In the genomic region with DNA sequence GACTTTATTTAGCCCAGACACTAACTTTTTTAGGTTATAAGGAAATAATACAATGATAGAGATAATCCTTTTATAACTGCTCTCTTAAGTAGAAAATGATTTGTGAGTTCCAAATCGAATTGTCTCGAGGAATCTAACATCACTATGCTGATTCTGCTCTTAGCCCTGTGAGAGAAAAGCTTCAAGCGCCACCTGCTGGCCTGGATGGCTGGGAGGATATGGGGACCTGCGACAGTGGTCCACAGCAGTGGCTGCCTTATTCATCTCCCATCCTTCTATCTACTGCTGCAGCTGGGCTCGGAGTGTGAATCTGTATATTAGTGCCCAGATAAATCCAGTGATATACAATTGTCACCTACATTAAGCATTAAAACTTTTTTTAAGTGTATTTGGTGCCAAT, we compare ENCODE assay signal across 13 mouse cellular contexts. TPM values are rescaled to one million over a fixed set of nuclear protein-coding genes. Genes with fewer than 3 reads are reported as not detected.
DNase-seq lines count a peak whose midpoint lies in the region; ATAC-seq and TF ChIP-seq lines count a peak whose summit lies in the region.
"Not testable (repeated sequence)": the region's sequence is repeated elsewhere in the genome, so short reads cannot be mapped to it uniquely, and the experiment has no call there.
"Had no signal": no experiment of that assay in that cellular context is flagged by ENCODE, and none has a peak within 500 bp of the region (broad histone marks: within the 10 kb centered on the region; RNA-seq: fewer than 3 reads in every experiment).

No protein-coding gene starts in this region.

- not testable (repeated sequence) for H3K9ac ChIP-seq in midbrain, embryonic 14.5 days (replicated peaks; ENCODE audit: low read length)

- not testable (repeated sequence) for H3K27me3 ChIP-seq in midbrain, embryonic 14.5 days (ENCODE audit: control insufficient read depth, insufficient read depth, low read length); splenic B cell, adult 2 months (ENCODE audit: control insufficient read depth, insufficient read depth, low read length, poor library complexity, severe bottlenecking)

- DNase-seq in 416B (ENCODE audit: low read depth) (peak; percentile 12), liver (peak; percentile 4)
- DNase-seq in kidney, adult 18-20 months = peak; percentile 22
- peak; percentile 35 for DNase-seq in midbrain, embryonic 14.5 days
- peak; percentile 5 for DNase-seq in splenic B cell, adult 2 months (ENCODE audit: low read depth, low spot score)

- not testable (repeated sequence) for H3K36me3 ChIP-seq in midbrain, embryonic 14.5 days (ENCODE audit: control insufficient read depth, insufficient read depth, low read length); splenic B cell, adult 2 months (ENCODE audit: control insufficient read depth, insufficient read depth, low read length, poor library complexity, severe bottlenecking)

- peak; percentile 46 for ATAC-seq in activated CD4-positive, CD25-positive, alpha-beta regulatory T cell, adult 4 months
- ATAC-seq in granulocyte monocyte progenitor cell, adult 5-6 weeks (replicated peaks; ENCODE audit: poor library complexity, severe bottlenecking) = peak; percentile 63
- ATAC-seq in midbrain, embryonic 14.5 days (ENCODE audit: low FRiP score, low TSS enrichment) = peak; percentile 62; the same call in 1 of the 2 replicates

- not testable (repeated sequence) for H3K4me3 ChIP-seq in cortical plate, adult 2 months (ENCODE audit: insufficient read depth, low read length); midbrain, embryonic 14.5 days (replicated peaks; ENCODE audit: low read depth, low read length)

- not testable (repeated sequence) for H3K27ac ChIP-seq in cortical plate, adult 2 months (ENCODE audit: insufficient read depth, low read length); midbrain, embryonic 14.5 days (replicated peaks; ENCODE audit: low read depth, low read length)

- H3K9me3 ChIP-seq in midbrain, embryonic 14.5 days (ENCODE audit: control insufficient read depth, low read length) = not testable (repeated sequence)

- TF ChIP-seq CTCF in cortical plate, adult 2 months (IDR thresholded peaks at IDR 0.05; ENCODE audit: extremely low read depth, insufficient read depth, low read length) = 0 out of 2 replicates have a peak, but pooled peaks have one; percentile 15

- H3K4me2 ChIP-seq in midbrain, embryonic 14.5 days (ENCODE audit: low read length) = not testable (repeated sequence)

- H3K4me1 ChIP-seq in cortical plate, adult 2 months (ENCODE audit: control insufficient read depth, insufficient read depth, low read length); midbrain, embryonic 14.5 days (ENCODE audit: control insufficient read depth, insufficient read depth, low read length): not testable (repeated sequence)

- WGBS in midbrain, embryonic 14.5 days = 38% methylated on average over 5 of the region's 5 CpGs

- not testable (repeated sequence) for TF ChIP-seq POLR2A in cortical plate, adult 2 months (IDR thresholded peaks at IDR 0.05; ENCODE audit: extremely low read depth, insufficient read depth, low read length)

RNA-seq across cellular contexts. Expression of gene Ear6, which starts 25.7 kb away (rescaled TPM):
- not detected for polyA plus RNA-seq in activated CD4-positive, CD25-positive, alpha-beta regulatory T cell, adult 4 months (2017; shearing (Covaris generic))
- polyA plus RNA-seq in cortical plate, adult 2 months (2012; rRNA removed) = not detected in 2 replicates
- total RNA-seq in granulocyte monocyte progenitor cell, adult 5-6 weeks (2014; fragmentation: Nextera tagmentation) = not detected in 2 replicates
- 2.1 and 2.7 TPM in 2 replicates for total RNA-seq in granulocyte monocyte progenitor cell, adult 5-6 weeks (2017)
- not detected in 2 replicates for polyA plus RNA-seq in midbrain, embryonic 14.5 days (2014; fragmentation: Nextera tagmentation; extraction: Ambion mirVana)
- total RNA-seq: left cerebral cortex, postnatal 14 days had no signal
- polyA plus RNA-seq: C2C12; heart, embryonic 12.5 days; kidney, embryonic 14.5 days had no signal

RNA-seq across cellular contexts. Expression of gene AY358078, which starts 28.0 kb away (rescaled TPM):
- polyA plus RNA-seq in activated CD4-positive, CD25-positive, alpha-beta regulatory T cell, adult 4 months (2017; shearing (Covaris generic)) = not detected
- not detected in 2 replicates for polyA plus RNA-seq in cortical plate, adult 2 months (2012; rRNA removed)
- total RNA-seq in granulocyte monocyte progenitor cell, adult 5-6 weeks (2014; fragmentation: Nextera tagmentation) = not detected in 2 replicates
- total RNA-seq in granulocyte monocyte progenitor cell, adult 5-6 weeks (2017) = not detected in 2 replicates
- not detected in 2 replicates for polyA plus RNA-seq in midbrain, embryonic 14.5 days (2014; fragmentation: Nextera tagmentation; extraction: Ambion mirVana)
- total RNA-seq: adrenal gland, postnatal 4 days; left cerebral cortex, postnatal 14 days had no signal
- polyA plus RNA-seq: C2C12; heart, embryonic 12.5 days; kidney, embryonic 14.5 days had no signal

RNA-seq across cellular contexts. Expression of gene Ang4, which starts 54.5 kb away (rescaled TPM):
- not detected for polyA plus RNA-seq in activated CD4-positive, CD25-positive, alpha-beta regulatory T cell, adult 4 months (2017; shearing (Covaris generic))
- not detected in 2 replicates for polyA plus RNA-seq in cortical plate, adult 2 months (2012; rRNA removed)
- total RNA-seq in granulocyte monocyte progenitor cell, adult 5-6 weeks (2014; fragmentation: Nextera tagmentation) = not detected in 2 replicates
- not detected in 2 replicates for total RNA-seq in granulocyte monocyte progenitor cell, adult 5-6 weeks (2017)
- not detected in 2 replicates for polyA plus RNA-seq in midbrain, embryonic 14.5 days (2014; fragmentation: Nextera tagmentation; extraction: Ambion mirVana)
- total RNA-seq: adrenal gland, postnatal 4 days; left cerebral cortex, postnatal 14 days had no signal
- polyA plus RNA-seq: C2C12; heart, embryonic 12.5 days; kidney, embryonic 14.5 days had no signal

RNA-seq across cellular contexts. Expression of gene Mettl17, which starts 56.8 kb away (rescaled TPM):
- 10 to 100 TPM; 35.7 to 44.6 TPM for polyA plus RNA-seq in activated CD4-positive, CD25-positive, alpha-beta regulatory T cell, adult 4 months (2017; shearing (Covaris generic))
- polyA plus RNA-seq in cortical plate, adult 2 months (2012; rRNA removed) = 41.4 and 49.3 TPM in 2 replicates
- 15.4 and 22.2 TPM in 2 replicates for total RNA-seq in granulocyte monocyte progenitor cell, adult 5-6 weeks (2014; fragmentation: Nextera tagmentation)
- total RNA-seq in granulocyte monocyte progenitor cell, adult 5-6 weeks (2017) = 13.1 and 34.7 TPM in 2 replicates
- polyA plus RNA-seq in midbrain, embryonic 14.5 days (2014; fragmentation: Nextera tagmentation; extraction: Ambion mirVana) = 85.2 and 85.6 TPM in 2 replicates
